Mouse (Mus musculus): Measurements from ENCODE around the gene Selp. TPM values are rescaled to one million over a fixed set of nuclear protein-coding genes. Genes with fewer than 3 reads are reported as not detected.

The Selp gene
- total and polyA plus RNA-seq, 3 experiments, result not detected

- Histone ChIP-seq H3K4me1 (ENCODE audit: control insufficient read depth in 1 of 2, insufficient read depth in 2 of 2, low read length in 2 of 2) (no peaks in the 10 kb centered on the region), H3K27ac (ENCODE audit: control insufficient read depth, low read depth, low read length) (no peak overlapping the region), H3K27me3 (ENCODE audit: control insufficient read depth in 1 of 2, insufficient read depth in 2 of 2, low read length in 2 of 2) (peaks cover 3% of the 10 kb centered on the region in 2 experiments; a peak in 2 of 4 replicates), H3K36me3 (ENCODE audit: control insufficient read depth in 1 of 2, insufficient read depth in 2 of 2, low read length in 2 of 2) (no peaks in the 10 kb centered on the region), H3K9ac (ENCODE audit: control insufficient read depth, low read depth, low read length, poor library complexity, severe bottlenecking) (no peak overlapping the region), H3K79me2 (ENCODE audit: control insufficient read depth, insufficient read depth, low read length, poor library complexity) (no peaks in the 10 kb centered on the region), H3K4me3 (ENCODE audit: control insufficient read depth in 1 of 2, insufficient read depth in 1 of 2, low read depth in 2 of 2, low read length in 2 of 2) (no peak overlapping the region), H3K9me3 (replicated peaks; ENCODE audit: insufficient read depth, low read length) (no peaks in the 10 kb centered on the region)
- TF ChIP-seq MYB (IDR thresholded peaks at IDR 0.05; ENCODE audit: low read depth, low read length) (no peak), MYC (IDR thresholded peaks at IDR 0.05; ENCODE audit: low read depth, low read length) (no peak), TBP (IDR thresholded peaks at IDR 0.05; ENCODE audit: low read depth, low read length) (no peak), ZMIZ1 (IDR thresholded peaks at IDR 0.05; ENCODE audit: low read depth, low read length) (no peak), ZNF384 (IDR thresholded peaks at IDR 0.05; ENCODE audit: low read depth, low read length) (no peak), SMC3 (IDR thresholded peaks at IDR 0.05; ENCODE audit: low read depth, low read length) (no peak)
- no peak for DNase-seq (ENCODE audit: low read depth, low spot score)
Observed at GRCm38 (mm10) chr1:164119892-164120776, 5.1 kb downstream of the Selp start.

- Histone ChIP-seq H3K4me1 (ENCODE audit: control insufficient read depth in 1 of 2, insufficient read depth in 2 of 2, low read length in 2 of 2) (no peaks in the 10 kb centered on the region), H3K27ac (ENCODE audit: control insufficient read depth, low read depth, low read length) (no peak overlapping the region), H3K27me3 (ENCODE audit: control insufficient read depth in 1 of 2, insufficient read depth in 2 of 2, low read length in 2 of 2) (peaks cover 3% of the 10 kb centered on the region in 2 experiments; a peak in 2 of 4 replicates), H3K9ac (ENCODE audit: control insufficient read depth, low read depth, low read length, poor library complexity, severe bottlenecking) (no peak overlapping the region), H3K9me3 (replicated peaks; ENCODE audit: insufficient read depth, low read length) (no peaks in the 10 kb centered on the region), H3K36me3 (ENCODE audit: control insufficient read depth in 1 of 2, insufficient read depth in 2 of 2, low read length in 2 of 2) (no peaks in the 10 kb centered on the region), H3K4me3 (ENCODE audit: control insufficient read depth in 1 of 2, insufficient read depth in 1 of 2, low read depth in 2 of 2, low read length in 2 of 2) (no peak overlapping the region), H3K79me2 (ENCODE audit: control insufficient read depth, insufficient read depth, low read length, poor library complexity) (no peaks in the 10 kb centered on the region)
- TF ChIP-seq TAL1 (IDR thresholded peaks at IDR 0.05; ENCODE audit: low read length), result no peak
- TF ChIP-seq NRF1 (IDR thresholded peaks at IDR 0.05; ENCODE audit: insufficient read depth, low read depth, low read length, poor library complexity, severe bottlenecking), result no peak
- TF ChIP-seq MYB (IDR thresholded peaks at IDR 0.05; ENCODE audit: low read depth, low read length), result no peak
- no peak for TF ChIP-seq USF1 (IDR thresholded peaks at IDR 0.05; ENCODE audit: low read depth, low read length)
- no peak for TF ChIP-seq MYC (IDR thresholded peaks at IDR 0.05; ENCODE audit: low read depth, low read length)
- TF ChIP-seq MAZ (IDR thresholded peaks at IDR 0.05; ENCODE audit: low read depth, low read length), result no peak
- TF ChIP-seq MXI1 (IDR thresholded peaks at IDR 0.05; ENCODE audit: low read depth, low read length), result no peak
- TF ChIP-seq ZKSCAN1 (IDR thresholded peaks at IDR 0.05; ENCODE audit: low read depth, low read length), result no peak
- no peak for TF ChIP-seq TCF12 (IDR thresholded peaks at IDR 0.05; ENCODE audit: low read depth, low read length)
- no peak for TF ChIP-seq TBP (IDR thresholded peaks at IDR 0.05; ENCODE audit: low read depth, low read length)
- TF ChIP-seq CTCF (IDR thresholded peaks at IDR 0.05 in 2 of 3, conservative IDR thresholded peaks at IDR 0.05 in 1 of 3; ENCODE audit: control insufficient read depth in 1 of 3, insufficient read depth in 1 of 3, low read depth in 2 of 3, low read length in 3 of 3, poor library complexity in 1 of 3, severe bottlenecking in 1 of 3), result no peak
- TF ChIP-seq ZMIZ1 (IDR thresholded peaks at IDR 0.05; ENCODE audit: low read depth, low read length), result no peak
- TF ChIP-seq MAFK (IDR thresholded peaks at IDR 0.05; ENCODE audit: borderline replicate concordance, low read depth, low read length), result no peak
- TF ChIP-seq HCFC1 (IDR thresholded peaks at IDR 0.05; ENCODE audit: low read depth, low read length), result no peak
- no peak for TF ChIP-seq ZNF384 (IDR thresholded peaks at IDR 0.05; ENCODE audit: low read depth, low read length)
- DNase-seq (ENCODE audit: low read depth, low spot score), result no peak
Observed at GRCm38 (mm10) chr1:164120777-164121158, 5.7 kb downstream of the Selp start.

Measured in MEL (cell line).